Mouse (Mus musculus) ES-E14 (cell line): ENCODE measurements at regions not wholly inside any gene's neighbourhood (a gene's known extent, or its start where the extent isn't known, plus 50 kb on each side); places are given as distances from the start of the nearest gene placed in this dataset.

Source experiments
- DNase-seq: peaks from one replicate; pipeline ENCODE4 v3.0.0-alpha.2; 2013; ENCODE audit warnings: low read depth, low spot score
- H3K27ac ChIP-seq: 2 replicates; pipeline ENCODE4 v1.5.1; 2012; ENCODE audit warnings: low read depth, mild to moderate bottlenecking, low read length, moderate library complexity, mixed read lengths; ENCODE audit not compliant: poor library complexity, insufficient read depth, severe bottlenecking
- H3K36me3 ChIP-seq: 2 replicates; pipeline ENCODE4 v1.6.1; 2012; ENCODE audit warnings: mild to moderate bottlenecking, low read length, moderate library complexity, mixed read lengths; ENCODE audit not compliant: control insufficient read depth, poor library complexity, insufficient read depth, severe bottlenecking
- H3K4me1 ChIP-seq, 2 experiments: fragments of 150-350 bp in 1 of 2; sonication (generic) in 1 of 2; 2 replicates each; pipeline ENCODE4 v1.6.1; 2012; ENCODE audit warnings: low read length in 2 of 2, mild to moderate bottlenecking in 1 of 2, mixed read lengths in 1 of 2; ENCODE audit not compliant: control insufficient read depth in 2 of 2, insufficient read depth in 2 of 2, poor library complexity in 1 of 2
- H3K4me3 ChIP-seq, 2 experiments: fragments of 150-350 bp in 1 of 2; sonication (generic) in 1 of 2; 2 replicates each; pipeline ENCODE4 v1.5.1; 2012; ENCODE audit warnings: low read length in 2 of 2, low read depth in 1 of 2, mild to moderate bottlenecking in 1 of 2, mixed read lengths in 1 of 2; ENCODE audit not compliant: insufficient read depth in 1 of 2, poor library complexity in 1 of 2, severe bottlenecking in 1 of 2
- H3K9ac ChIP-seq: 2 replicates; pipeline ENCODE4 v1.6.1; 2012; ENCODE audit warnings: low read depth, mild to moderate bottlenecking, low read length, mixed read lengths; ENCODE audit not compliant: poor library complexity, insufficient read depth, severe bottlenecking
- H3K9me3 ChIP-seq: fragments of 150-350 bp; sonication (generic); 2 replicates; pipeline ENCODE4 v1.6.1; 2012; ENCODE audit warnings: low read depth, mild to moderate bottlenecking, low read length; ENCODE audit not compliant: control insufficient read depth, insufficient read depth
- CHD2 ChIP-seq: IDR thresholded peaks from 2 replicates; pipeline ENCODE4 v1.6.1; 2014; ENCODE audit warnings: mild to moderate bottlenecking, low read depth, low read length, inconsistent platforms
- HCFC1 ChIP-seq: IDR thresholded peaks from 2 replicates; pipeline ENCODE4 v1.6.1; 2012; ENCODE audit warnings: low read length, inconsistent platforms, borderline replicate concordance; ENCODE audit not compliant: insufficient read depth
- MAFK ChIP-seq: IDR thresholded peaks from 2 replicates; pipeline ENCODE4 v1.6.1; 2014; ENCODE audit warnings: mild to moderate bottlenecking, low read depth, low read length, inconsistent platforms; ENCODE audit not compliant: insufficient read depth
- ZC3H11A ChIP-seq: IDR thresholded peaks from 2 replicates; pipeline ENCODE4 v1.6.1; 2012; ENCODE audit warnings: low read depth, mild to moderate bottlenecking, inconsistent platforms, low read length, borderline replicate concordance
- ZNF384 ChIP-seq: IDR thresholded peaks from 2 replicates; pipeline ENCODE4 v1.6.1; 2012; ENCODE audit warnings: low read depth, low read length, inconsistent platforms
- in situ Hi-C, 2 experiments: fragments of 600-800 bp; cut with MboI; formaldehyde crosslinking; loops; one replicate each; pipeline ENCODE4 v1.15.1; 2025; ENCODE audit warnings: low sequenced_read_pairs in 2 of 2, inconsistent platforms in 1 of 2; ENCODE audit not compliant: unreplicated experiment in 2 of 2

DNA sequence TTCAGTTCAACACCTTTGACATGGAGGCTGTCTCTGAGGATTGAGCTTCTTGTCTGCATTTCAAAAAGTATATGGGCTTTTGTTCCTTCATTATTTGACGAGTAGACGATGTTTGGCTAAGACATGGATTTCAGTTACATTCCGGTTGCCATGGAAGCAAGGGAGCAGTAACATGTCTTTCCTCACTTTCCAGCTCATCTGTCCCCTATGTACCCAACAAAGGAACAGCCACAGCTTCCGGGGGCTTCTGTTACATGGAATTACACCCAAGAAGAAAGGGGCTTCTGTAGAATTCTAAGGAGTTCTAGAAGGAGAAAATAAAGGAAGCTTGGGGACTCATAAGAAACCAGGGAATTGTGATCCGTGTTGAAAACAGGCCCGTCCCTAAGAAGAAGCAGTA is 202.8 kb downstream of the Ccdc71l start:
- H3K9ac ChIP-seq, result no peak overlapping the region
- H3K9me3 ChIP-seq, result no peaks in the 10 kb centered on the region
- in situ Hi-C loops, result no loop called here
- H3K36me3 ChIP-seq, result no peaks in the 10 kb centered on the region
- no peaks in the 10 kb centered on the region for H3K4me1 ChIP-seq
- TF ChIP-seq MAFK, result no peak
- no peak for TF ChIP-seq HCFC1
- TF ChIP-seq ZNF384, result no peak
- no peak for TF ChIP-seq ZC3H11A
- no peak for TF ChIP-seq CHD2
- H3K27ac ChIP-seq, result no peak overlapping the region
- no peak overlapping the region for H3K4me3 ChIP-seq
- no peak for DNase-seq

DNA sequence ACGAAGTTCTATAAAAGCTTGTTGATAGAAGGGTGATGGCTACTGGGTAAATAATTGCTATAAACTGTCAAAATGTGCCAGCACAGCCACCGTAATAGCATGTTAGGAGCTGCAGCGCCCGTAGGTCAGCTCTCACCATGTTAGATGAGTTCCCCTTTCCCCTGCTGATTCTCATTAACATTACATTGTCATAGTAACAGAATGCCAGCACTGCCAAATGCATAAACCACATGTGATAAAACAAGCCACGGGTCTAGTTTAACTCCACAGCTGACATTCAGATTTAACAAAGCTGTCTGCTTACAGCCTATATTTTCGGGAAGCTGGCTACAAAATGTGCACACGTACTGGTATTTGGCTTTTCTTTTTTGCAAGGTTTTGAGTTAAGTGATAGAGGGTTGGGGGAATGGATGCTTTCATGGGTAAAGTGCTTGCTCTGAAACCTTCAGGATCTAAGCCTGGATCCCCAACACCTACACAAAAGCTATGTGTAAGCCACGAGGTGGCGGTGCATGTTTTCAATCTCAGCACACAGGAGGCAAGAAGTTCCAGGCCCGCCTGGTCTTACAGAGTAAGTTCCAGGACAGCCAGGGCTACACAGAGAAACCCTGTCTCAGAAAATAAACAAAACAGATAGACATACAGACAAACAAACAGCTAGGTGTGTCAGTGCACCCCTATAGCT is 217.1 kb upstream of the Nampt start:
- Histone ChIP-seq H3K27ac (no peak overlapping the region), H3K4me3 (no peak overlapping the region), H3K9ac (no peak overlapping the region), H3K36me3 (no peaks in the 10 kb centered on the region), H3K4me1 (no peaks in the 10 kb centered on the region), H3K9me3 (peaks cover 3% of the 10 kb centered on the region; the same call in 1 of the 2 replicates)
- TF ChIP-seq ZC3H11A (no peak), HCFC1 (no peak), MAFK (no peak), ZNF384 (no peak), CHD2 (no peak)
- in situ Hi-C loops, result no loop called here
- no peak for DNase-seq

DNA sequence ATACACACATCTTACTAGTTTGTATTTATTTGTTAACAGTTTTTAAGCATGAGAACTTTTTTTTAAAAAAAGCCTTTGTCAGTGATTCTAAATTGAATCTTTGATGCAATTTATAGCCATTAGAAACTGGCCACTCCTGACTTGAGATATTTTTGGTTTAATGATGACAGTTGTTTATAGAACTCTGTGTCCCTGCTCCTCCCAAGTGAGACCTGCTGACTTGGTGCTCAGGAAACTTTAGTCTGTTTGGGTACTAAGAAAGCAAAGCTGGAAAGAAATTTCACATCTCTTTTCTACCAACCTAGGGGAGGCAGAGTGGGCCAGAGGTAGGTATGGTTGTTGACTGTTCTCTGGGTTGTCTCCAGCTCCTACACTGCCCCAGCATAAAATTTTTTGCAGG is 214.0 kb upstream of the Nampt start:
- H3K4me1 ChIP-seq, result no peaks in the 10 kb centered on the region

DNA sequence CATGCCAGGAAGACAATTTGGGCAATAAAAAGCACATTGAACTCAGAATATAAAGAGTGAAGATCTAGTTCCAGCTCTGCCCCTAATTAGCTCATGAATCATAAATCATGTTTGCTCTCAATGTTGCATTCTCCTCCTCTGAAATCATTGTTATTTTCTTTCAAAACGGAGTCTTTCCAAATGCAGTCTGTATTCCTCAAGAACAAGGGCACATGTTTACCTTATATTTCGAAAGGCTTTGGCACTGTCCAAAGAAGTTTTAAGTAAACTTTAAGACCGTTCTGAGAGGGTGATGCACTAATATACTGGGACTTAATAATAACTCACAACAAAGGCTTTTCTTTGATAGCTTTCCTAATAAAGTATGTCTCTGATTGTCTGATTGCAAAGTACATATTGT is 204.3 kb upstream of the Nampt start:
- Histone ChIP-seq H3K27ac (no peak overlapping the region), H3K36me3 (no peaks in the 10 kb centered on the region), H3K4me1 (no peaks in the 10 kb centered on the region), H3K9ac (no peak overlapping the region), H3K9me3 (no peaks in the 10 kb centered on the region), H3K4me3 (no peak overlapping the region)
- TF ChIP-seq MAFK, result no peak
- no peak for TF ChIP-seq CHD2
- no peak for TF ChIP-seq HCFC1
- no peak for TF ChIP-seq ZNF384
- no peak for TF ChIP-seq ZC3H11A
- DNase-seq, result no peak
- in situ Hi-C loops, result no loop called here

More for the DNA sequence above, 214.0 kb upstream of the Nampt start:
- TF ChIP-seq CHD2 (no peak), HCFC1 (no peak), ZNF384 (no peak), ZC3H11A (no peak), MAFK (no peak)
- no peaks in the 10 kb centered on the region for H3K36me3 ChIP-seq
- H3K4me3 ChIP-seq, result no peak overlapping the region
- in situ Hi-C loops, result no loop called here
- H3K9me3 ChIP-seq, result peaks cover 3% of the 10 kb centered on the region; the same call in 1 of the 2 replicates
- no peak overlapping the region for H3K27ac ChIP-seq
- no peak overlapping the region for H3K9ac ChIP-seq
- DNase-seq, result no peak

DNA sequence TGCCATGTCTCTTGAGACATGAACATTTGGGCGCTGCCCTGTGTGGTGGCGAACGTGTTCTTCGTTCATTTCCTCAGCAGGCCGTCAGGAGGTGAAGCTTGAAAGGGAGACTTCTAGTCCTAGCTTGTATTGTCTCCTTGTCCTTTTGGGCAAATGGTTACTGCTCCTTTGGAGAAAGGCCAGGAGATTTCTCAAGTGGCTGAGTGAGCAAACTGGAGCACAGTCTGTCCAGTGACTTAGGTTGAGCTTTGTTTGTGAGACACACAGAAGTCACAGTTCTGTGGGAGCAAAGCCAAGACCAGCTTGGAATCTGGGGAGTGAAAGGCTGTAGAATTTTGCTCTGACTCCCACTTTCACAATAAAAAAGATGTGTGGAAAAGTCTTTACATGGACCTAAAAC is 203.3 kb upstream of the Nampt start:
- Histone ChIP-seq H3K27ac (no peak overlapping the region), H3K4me3 (no peak overlapping the region), H3K36me3 (no peaks in the 10 kb centered on the region), H3K9ac (no peak overlapping the region), H3K4me1 (no peaks in the 10 kb centered on the region), H3K9me3 (no peaks in the 10 kb centered on the region)
- no peak for DNase-seq
- TF ChIP-seq ZNF384, result no peak
- no peak for TF ChIP-seq MAFK
- in situ Hi-C loops, result no loop called here
